Mouse (Mus musculus): Measurements from ENCODE around the gene Lbp.

The Lbp gene

DNA sequence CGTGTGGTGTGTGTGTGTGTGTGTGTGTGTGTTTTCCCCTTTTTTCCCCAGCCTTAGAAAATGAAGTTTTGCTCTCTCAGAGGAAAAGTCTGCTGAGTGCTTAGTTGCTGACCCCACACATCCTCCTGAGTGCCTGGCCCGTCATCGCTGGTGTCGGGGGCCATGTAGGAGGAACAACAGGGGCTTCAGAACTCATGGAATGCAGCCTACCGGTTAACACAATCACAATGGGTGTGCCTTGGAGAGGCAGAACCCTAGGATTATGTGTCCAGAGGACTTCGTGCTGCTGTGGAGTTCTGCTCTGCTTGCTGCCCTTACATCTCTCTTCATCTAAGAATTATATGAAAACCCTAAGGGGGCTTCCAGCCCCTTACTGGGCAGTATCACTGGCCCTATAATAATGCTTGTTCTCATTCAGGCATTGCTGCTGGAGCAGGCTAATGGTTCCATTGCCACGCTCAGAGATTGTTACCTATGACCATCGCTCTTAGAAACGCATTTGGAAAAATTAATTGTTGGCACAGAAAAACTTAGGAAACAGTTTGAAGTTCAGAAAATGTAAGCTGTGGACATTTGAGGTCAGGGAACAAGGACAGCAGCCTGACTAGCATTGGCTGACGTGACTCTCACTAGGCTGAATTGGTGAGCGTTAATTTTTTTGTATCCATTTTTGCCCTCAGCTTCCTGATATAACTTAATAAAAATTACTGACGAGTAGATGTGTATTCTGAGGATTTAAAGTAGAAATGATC lies 59.0 kb downstream of the Lbp start:
- DNase-seq: no peak

DNA sequence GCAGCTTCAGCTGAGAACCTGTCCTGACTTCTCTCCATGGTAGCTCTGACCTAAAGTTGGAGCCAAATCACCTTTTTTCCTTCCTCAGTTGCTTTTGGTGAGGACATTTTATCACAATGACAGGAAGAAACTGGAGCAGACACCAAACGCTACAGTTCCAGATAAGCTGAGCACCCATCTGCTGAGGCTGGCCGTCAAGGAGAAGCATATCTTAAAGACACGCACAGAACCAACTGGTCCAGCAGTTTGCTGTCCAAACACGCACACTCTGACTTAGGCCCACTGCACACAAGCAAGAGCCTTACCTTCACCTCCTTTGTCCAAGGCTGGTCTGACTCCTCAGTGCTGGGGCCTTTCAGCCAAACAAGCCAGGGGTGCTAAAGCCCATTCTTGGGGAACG lies 61.4 kb downstream of the Lbp start:
- DNase-seq: no peak

- no peak for DNase-seq
Measured at GRCm38 (mm10) chr2:158368313-158368712, 62.0 kb downstream of the Lbp start.

- no peak for DNase-seq
Measured at GRCm38 (mm10) chr2:158369474-158370172, 63.3 kb downstream of the Lbp start.

- no peak for DNase-seq
Measured at GRCm38 (mm10) chr2:158370173-158370550, 63.9 kb downstream of the Lbp start.

DNA sequence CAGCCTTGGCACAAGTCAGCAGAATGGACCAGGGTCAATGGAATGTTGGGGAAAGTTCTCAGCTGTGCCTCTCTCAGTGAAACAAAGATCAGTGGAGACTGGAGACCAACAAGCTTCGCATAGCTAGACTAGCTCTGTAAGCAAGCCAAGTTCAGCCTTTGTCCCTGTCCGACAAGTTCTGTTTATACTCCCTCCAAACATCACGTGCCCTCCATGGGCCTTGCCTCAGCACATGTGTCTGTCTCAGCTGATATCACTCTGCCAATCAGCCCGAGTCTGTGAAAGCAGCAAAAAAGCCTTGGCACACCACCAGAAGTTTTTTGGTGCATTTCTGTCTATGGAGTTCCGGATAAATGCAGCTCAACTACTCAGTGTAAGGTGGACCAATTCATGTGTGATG lies 66.8 kb downstream of the Lbp start:
- no peak for DNase-seq

DNA sequence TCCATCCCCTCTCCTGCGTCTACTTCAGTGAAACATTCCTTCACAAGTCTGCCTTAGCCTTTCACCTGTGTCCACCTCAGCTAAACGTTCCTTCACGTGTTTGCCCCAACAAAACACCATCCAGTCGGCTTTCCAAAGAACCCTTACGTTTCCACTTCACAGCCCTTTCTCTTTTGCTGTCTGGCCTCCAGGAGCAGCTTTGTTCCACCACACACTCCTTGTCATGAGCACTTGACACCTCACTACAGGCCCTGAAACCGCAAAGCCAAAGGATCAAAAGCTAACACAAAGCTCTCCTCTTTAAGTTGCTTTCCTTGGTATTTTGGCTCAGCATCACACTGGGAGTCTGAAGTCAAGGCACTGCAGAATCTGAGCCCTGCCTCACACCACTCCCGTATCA lies 67.2 kb downstream of the Lbp start:
- DNase-seq: no peak

GRCm38 (mm10) chr2:158375443-158376122 lies 69.3 kb downstream of the Lbp start, which contains the start of gene Snhg11:
Gene Snhg11, plus strand, starts transcription at chr2:158375638.
- DNase-seq: peak; percentile 89

GRCm38 (mm10) chr2:158376123-158376687 lies 69.9 kb downstream of the Lbp start:
- DNase-seq: peak; percentile 30

GRCm38 (mm10) chr2:158376798-158377197 lies 70.5 kb downstream of the Lbp start:
- DNase-seq: peak; percentile 45

DNA sequence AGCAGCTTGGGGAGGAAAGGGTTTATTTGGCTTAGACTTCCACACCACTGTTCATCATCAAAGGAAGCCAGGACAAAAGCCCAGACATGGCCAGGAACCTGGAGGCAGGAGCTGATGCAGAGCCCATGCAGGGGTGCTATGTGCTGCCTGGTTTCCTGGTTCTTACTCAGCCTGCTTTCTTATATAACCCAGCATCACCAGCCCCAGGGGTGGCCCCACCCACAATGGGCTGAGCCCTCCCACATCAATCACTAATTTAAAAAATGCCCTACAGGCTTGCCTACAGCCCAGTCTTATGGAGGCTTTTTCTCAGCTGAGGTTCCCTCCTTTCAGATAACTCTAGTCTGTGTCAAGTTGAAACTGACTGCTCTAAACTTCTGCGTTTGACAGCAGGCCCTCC lies 71.5 kb downstream of the Lbp start:
- DNase-seq: no peak

DNA sequence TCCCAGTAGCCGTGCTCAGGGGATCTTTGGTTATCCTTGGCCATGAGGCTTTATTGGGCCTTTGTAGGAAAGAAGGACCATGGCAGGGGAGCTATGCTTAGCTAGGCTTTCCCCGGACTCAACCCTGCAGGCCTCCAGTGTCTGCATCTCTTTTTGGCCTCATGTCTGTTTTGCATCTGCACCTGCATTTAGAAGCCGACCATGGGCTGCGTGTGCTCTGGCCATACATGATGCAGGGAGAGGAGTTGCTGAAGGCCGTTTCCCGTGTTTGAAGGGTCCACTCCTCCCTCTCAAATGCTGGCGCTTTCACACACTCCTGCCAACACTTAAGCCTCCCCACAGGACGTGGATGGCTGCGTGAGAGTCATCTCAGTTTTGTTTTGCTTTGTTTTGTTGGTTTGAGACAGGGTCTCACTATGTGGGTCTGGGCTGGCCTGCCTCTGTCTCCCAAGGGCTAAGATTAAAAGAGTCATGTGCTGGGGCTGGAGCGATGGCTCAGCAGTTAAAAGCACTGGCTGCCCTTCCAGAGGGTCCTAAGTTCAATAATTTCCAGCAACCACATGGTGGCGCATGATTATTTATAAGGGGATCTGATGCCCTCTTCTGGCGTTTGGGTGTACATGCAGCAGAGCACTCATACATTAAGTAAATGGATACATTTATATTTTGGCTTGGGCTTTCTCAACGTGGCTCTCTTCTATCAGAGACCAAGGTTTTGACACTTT lies 73.2 kb downstream of the Lbp start:
- peak; percentile 35 for DNase-seq

Measured in cerebellum, adult 11 months (tissue).